Mouse (Mus musculus): ENCODE data around the gene Catsperb. TPM values are rescaled to one million over a fixed set of nuclear protein-coding genes. Genes with fewer than 3 reads are reported as not detected.
"Not testable (repeated sequence)": the region's sequence is repeated elsewhere in the genome, so short reads cannot be mapped to it uniquely, and the experiment has no call there.

The Catsperb gene
- not detected in 2 replicates for polyA plus RNA-seq (2014; fragmentation: Nextera tagmentation; extraction: Ambion mirVana)

DNA sequence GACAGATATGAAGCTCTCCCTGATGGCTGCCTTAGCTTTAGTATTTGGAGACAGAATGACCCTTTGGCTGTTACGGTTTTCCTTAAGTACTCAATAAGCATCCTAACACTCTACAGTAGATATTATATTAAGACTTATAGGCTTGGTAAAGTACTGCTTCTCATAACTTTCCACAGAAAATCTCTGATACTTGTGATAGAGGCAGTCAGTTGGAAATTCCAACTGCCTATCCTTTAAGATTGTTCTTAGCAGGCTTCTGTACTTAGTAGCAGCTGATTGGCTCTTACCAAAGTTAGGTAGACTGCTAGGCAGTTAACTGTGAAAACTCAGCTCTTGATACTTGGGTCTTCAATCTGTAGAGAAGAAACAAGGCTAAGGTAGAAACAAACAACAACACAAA is at the start of gene Catsperb:
Catsperb (plus strand) TSS at position 301 of the 400 bp plus-strand sequence.
- H3K9me3 ChIP-seq (ENCODE audit: control insufficient read depth, low read length); H3K9ac ChIP-seq (ENCODE audit: low read length); ATAC-seq (ENCODE audit: insufficient read depth, low FRiP score, low TSS enrichment); H3K27ac ChIP-seq (ENCODE audit: low read depth, low read length); DNase-seq (ENCODE audit: low spot score); H3K4me2 ChIP-seq (ENCODE audit: low read depth); H3K4me3 ChIP-seq (ENCODE audit: low read depth, low read length); H3K36me3 ChIP-seq (ENCODE audit: control insufficient read depth, insufficient read depth, low read length); H3K27me3 ChIP-seq (ENCODE audit: control insufficient read depth, insufficient read depth, low read length); H3K4me1 ChIP-seq (ENCODE audit: control insufficient read depth, insufficient read depth, low read length): not testable (repeated sequence)
- WGBS = 97% methylated on average over 1 of the region's 1 CpGs

DNA sequence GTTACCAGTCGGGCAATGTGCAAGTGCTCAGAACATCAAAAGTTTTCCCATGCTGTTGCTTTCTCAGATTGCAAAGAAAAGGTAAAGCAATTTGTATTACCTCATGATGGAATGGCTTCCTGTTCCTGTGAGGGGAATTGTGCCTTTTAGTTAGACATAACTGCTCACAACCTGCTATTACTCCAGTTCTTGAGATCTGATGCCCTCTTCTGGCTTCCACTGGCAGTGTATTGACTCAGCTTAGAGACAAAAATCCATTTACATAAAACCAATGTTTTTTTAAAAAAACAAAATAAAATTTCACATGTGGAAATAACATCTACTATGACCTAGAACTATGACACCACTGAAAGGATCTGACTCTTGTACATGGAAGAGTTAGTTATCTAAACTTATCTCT is 43.0 kb upstream of the Catsperb start:
- not testable (repeated sequence) for H3K4me1 ChIP-seq (ENCODE audit: control insufficient read depth, insufficient read depth, low read length); ATAC-seq (ENCODE audit: insufficient read depth, low FRiP score, low TSS enrichment)

DNA sequence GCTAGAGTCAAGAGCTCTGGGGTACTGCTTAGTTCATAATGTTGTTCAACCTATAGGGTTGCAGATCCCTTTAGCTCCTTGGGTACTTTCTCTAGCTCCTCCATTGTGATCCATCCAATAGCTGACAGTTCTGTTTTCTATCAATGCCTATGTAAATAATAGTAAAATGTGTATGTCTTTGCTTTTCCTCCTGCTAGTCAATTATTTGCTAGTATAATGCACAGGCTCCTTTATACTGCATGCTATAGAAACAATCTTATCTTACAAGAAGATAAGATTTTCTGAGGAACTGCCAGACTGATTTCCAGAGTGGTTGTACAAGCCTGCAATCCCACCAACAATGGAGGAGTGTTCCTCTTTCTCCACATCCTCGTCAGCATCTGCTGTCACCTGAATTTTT is 23.0 kb upstream of the Catsperb start:
- not testable (repeated sequence) for H3K9me3 ChIP-seq (ENCODE audit: control insufficient read depth, low read length)

More for the DNA sequence above, 43.0 kb upstream of the Catsperb start:
- 94% methylated on average over 1 of the region's 1 CpGs for WGBS
- not testable (repeated sequence) for H3K9ac ChIP-seq (ENCODE audit: low read length); H3K27ac ChIP-seq (ENCODE audit: low read depth, low read length); H3K4me3 ChIP-seq (ENCODE audit: low read depth, low read length); H3K36me3 ChIP-seq (ENCODE audit: control insufficient read depth, insufficient read depth, low read length); H3K4me2 ChIP-seq (ENCODE audit: low read depth); H3K9me3 ChIP-seq (ENCODE audit: control insufficient read depth, low read length); H3K27me3 ChIP-seq (ENCODE audit: control insufficient read depth, insufficient read depth, low read length); DNase-seq (ENCODE audit: low spot score)

DNA sequence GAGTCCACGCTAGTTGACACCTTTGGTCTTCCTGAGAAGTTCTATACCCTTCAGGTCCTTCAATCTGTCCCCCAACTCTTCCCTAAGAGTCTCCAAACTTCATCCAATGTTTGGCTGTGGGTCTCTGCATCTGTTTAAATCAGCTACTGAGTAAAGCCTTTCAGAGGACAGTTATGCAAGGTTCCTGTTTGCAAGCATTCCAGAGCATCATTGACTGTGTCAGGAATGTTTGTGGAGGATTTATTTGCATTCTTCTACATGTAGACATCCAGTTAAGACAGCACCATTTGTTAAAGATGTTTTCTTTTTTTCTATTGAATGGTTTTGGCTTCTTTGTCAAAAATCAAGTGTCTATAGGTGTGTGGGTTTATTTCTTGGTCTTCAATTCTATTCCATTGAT is 21.7 kb downstream of the Catsperb start:
- ATAC-seq (ENCODE audit: insufficient read depth, low FRiP score, low TSS enrichment) = no peak
- no peaks in the 10 kb centered on the region for H3K27me3 ChIP-seq (ENCODE audit: control insufficient read depth, insufficient read depth, low read length)
- H3K9me3 ChIP-seq (ENCODE audit: control insufficient read depth, low read length) = no peaks in the 10 kb centered on the region
- H3K9ac ChIP-seq (ENCODE audit: low read length) = no peak overlapping the region
- H3K4me3 ChIP-seq (ENCODE audit: low read depth, low read length) = no peak overlapping the region
- no peak overlapping the region for H3K27ac ChIP-seq (ENCODE audit: low read depth, low read length)
- H3K4me2 ChIP-seq (ENCODE audit: low read depth) = no peak overlapping the region
- WGBS = 93% methylated on average over 1 of the region's 1 CpGs
- no peak for DNase-seq (ENCODE audit: low spot score)
- H3K4me1 ChIP-seq (ENCODE audit: control insufficient read depth, insufficient read depth, low read length) = no peaks in the 10 kb centered on the region
- H3K36me3 ChIP-seq (ENCODE audit: control insufficient read depth, insufficient read depth, low read length) = no peaks in the 10 kb centered on the region

More for the DNA sequence above, 23.0 kb upstream of the Catsperb start:
- H3K27me3 ChIP-seq (ENCODE audit: control insufficient read depth, insufficient read depth, low read length); H3K36me3 ChIP-seq (ENCODE audit: control insufficient read depth, insufficient read depth, low read length); H3K9ac ChIP-seq (ENCODE audit: low read length); H3K4me2 ChIP-seq (ENCODE audit: low read depth); H3K4me3 ChIP-seq (ENCODE audit: low read depth, low read length); ATAC-seq (ENCODE audit: insufficient read depth, low FRiP score, low TSS enrichment); H3K4me1 ChIP-seq (ENCODE audit: control insufficient read depth, insufficient read depth, low read length); H3K27ac ChIP-seq (ENCODE audit: low read depth, low read length); DNase-seq (ENCODE audit: low spot score): not testable (repeated sequence)
- no CpG with 5 or more reads among the region's 1 CpGs for WGBS

DNA sequence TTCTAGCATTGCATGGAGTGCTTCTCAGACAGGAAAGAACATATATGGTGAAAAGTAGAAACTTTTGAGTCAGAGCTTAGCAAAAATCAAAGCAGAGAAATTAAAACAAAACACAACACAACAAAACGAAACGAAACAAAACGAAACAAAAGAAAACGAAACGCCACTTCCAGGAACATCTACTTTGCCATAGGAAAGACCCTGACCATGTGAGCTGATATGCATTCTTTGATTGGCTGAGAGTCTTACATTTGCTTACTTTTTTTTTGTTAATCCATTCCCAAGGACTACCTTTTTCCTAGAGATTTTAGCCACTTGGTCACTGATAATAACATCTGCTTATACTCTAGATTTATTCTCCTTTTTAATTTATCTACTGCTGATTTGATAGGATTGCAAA is 57.6 kb downstream of the Catsperb start:
- no peaks in the 10 kb centered on the region for H3K36me3 ChIP-seq (ENCODE audit: control insufficient read depth, insufficient read depth, low read length)
- no peaks in the 10 kb centered on the region for H3K9me3 ChIP-seq (ENCODE audit: control insufficient read depth, low read length)
- H3K9ac ChIP-seq (ENCODE audit: low read length) = no peak overlapping the region
- H3K4me2 ChIP-seq (ENCODE audit: low read depth) = no peak overlapping the region
- DNase-seq (ENCODE audit: low spot score) (no peak), ATAC-seq (ENCODE audit: insufficient read depth, low FRiP score, low TSS enrichment) (no peak)
- H3K27me3 ChIP-seq (ENCODE audit: control insufficient read depth, insufficient read depth, low read length) = no peaks in the 10 kb centered on the region
- no peaks in the 10 kb centered on the region for H3K4me1 ChIP-seq (ENCODE audit: control insufficient read depth, insufficient read depth, low read length)
- no peak overlapping the region for H3K27ac ChIP-seq (ENCODE audit: low read depth, low read length)
- 92% methylated on average over 5 of the region's 5 CpGs for WGBS
- H3K4me3 ChIP-seq (ENCODE audit: low read depth, low read length) = no peak overlapping the region

DNA sequence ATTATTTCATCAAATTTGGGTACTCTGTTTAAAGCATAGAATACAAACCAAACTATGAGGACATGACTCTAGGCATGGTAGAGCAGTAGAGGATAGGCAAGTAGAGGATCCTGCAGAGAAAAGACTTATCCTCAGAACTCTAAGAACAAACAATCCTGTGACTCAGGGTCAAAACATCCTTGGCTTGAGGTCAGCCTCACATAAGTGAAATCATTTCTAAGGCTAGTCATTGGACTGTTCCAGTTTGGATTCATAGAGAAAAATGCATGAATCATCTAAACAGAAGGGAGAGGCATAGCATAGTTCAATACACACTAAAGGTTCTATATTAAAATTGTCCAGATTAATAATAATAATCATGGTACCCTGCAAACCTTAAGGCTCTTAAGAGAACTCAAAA is 79.1 kb downstream of the Catsperb start:
- Histone ChIP-seq H3K9me3 (ENCODE audit: control insufficient read depth, low read length) (no peaks in the 10 kb centered on the region), H3K4me1 (ENCODE audit: control insufficient read depth, insufficient read depth, low read length) (no peaks in the 10 kb centered on the region), H3K27ac (ENCODE audit: low read depth, low read length) (no peak overlapping the region), H3K9ac (ENCODE audit: low read length) (no peak overlapping the region), H3K4me2 (ENCODE audit: low read depth) (no peak overlapping the region), H3K27me3 (ENCODE audit: control insufficient read depth, insufficient read depth, low read length) (no peaks in the 10 kb centered on the region), H3K4me3 (ENCODE audit: low read depth, low read length) (no peak overlapping the region), H3K36me3 (ENCODE audit: control insufficient read depth, insufficient read depth, low read length) (no peaks in the 10 kb centered on the region)
- no peak for DNase-seq (ENCODE audit: low spot score)
- ATAC-seq (ENCODE audit: insufficient read depth, low FRiP score, low TSS enrichment) = no peak

DNA sequence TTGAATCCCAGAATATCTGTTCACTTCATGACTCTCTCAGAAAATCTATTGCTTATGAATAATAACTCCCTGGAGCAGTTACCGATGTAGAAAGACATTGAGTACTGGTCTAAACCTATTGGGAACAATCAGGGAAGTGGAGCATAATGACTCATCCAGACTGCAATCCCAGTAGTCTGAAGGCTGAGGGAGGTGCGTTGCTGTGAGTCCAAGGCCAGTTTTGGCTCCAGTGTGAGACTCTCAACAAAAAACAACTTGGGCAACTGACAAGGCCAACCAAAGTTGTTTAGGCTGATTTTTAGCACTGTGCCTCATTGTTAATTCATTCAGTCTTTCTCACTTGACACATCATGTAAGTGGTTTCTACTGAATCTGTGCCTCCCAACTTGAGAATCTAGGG is 106.9 kb downstream of the Catsperb start:
- not testable (repeated sequence) for H3K9ac ChIP-seq (ENCODE audit: low read length); H3K27ac ChIP-seq (ENCODE audit: low read depth, low read length); DNase-seq (ENCODE audit: low spot score); H3K36me3 ChIP-seq (ENCODE audit: control insufficient read depth, insufficient read depth, low read length); H3K9me3 ChIP-seq (ENCODE audit: control insufficient read depth, low read length); H3K4me3 ChIP-seq (ENCODE audit: low read depth, low read length); ATAC-seq (ENCODE audit: insufficient read depth, low FRiP score, low TSS enrichment); H3K4me1 ChIP-seq (ENCODE audit: control insufficient read depth, insufficient read depth, low read length); H3K27me3 ChIP-seq (ENCODE audit: control insufficient read depth, insufficient read depth, low read length); H3K4me2 ChIP-seq (ENCODE audit: low read depth)
- WGBS = 78% methylated on average over 2 of the region's 2 CpGs

DNA sequence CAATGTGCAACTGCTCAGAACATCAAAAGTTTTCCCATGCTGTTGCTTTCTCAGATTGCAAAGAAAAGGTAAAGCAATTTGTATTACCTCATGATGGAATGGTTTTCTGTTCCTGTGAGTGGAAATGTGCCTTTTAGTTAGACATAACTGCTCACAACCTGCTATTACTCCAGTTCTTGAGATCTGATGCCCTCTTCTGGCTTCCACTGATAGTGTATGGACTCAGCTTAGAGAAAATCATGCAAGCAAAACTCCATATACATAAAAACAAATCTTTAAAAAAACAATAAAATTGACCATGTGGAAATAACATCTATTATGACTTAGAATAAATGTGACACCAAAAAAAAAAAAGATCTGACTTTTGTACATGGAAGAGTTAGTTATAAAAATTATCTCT is 202.2 kb downstream of the Catsperb start:
- not testable (repeated sequence) for H3K9me3 ChIP-seq (ENCODE audit: control insufficient read depth, low read length); DNase-seq (ENCODE audit: low spot score); H3K4me2 ChIP-seq (ENCODE audit: low read depth); H3K9ac ChIP-seq (ENCODE audit: low read length); H3K4me1 ChIP-seq (ENCODE audit: control insufficient read depth, insufficient read depth, low read length); H3K27ac ChIP-seq (ENCODE audit: low read depth, low read length); H3K4me3 ChIP-seq (ENCODE audit: low read depth, low read length); H3K36me3 ChIP-seq (ENCODE audit: control insufficient read depth, insufficient read depth, low read length); ATAC-seq (ENCODE audit: insufficient read depth, low FRiP score, low TSS enrichment); H3K27me3 ChIP-seq (ENCODE audit: control insufficient read depth, insufficient read depth, low read length)

DNA sequence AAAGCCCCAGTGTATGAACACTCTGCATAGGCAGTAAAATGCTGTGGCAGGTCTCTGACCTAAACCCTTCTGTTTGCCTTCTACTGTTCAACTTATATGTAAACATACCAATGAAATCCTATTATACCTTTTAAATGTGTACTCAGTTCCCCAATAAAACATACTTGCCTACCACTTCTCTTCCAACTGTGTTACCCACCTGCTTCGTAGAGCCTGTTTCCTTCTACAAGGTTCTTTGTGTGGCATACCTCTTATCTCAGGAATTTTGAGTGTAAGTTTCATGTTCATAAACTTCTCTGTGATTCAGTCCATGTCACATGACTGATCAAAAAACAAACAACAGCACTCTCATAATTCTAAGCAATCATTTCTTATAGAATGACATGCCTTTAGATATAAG is 228.7 kb downstream of the Catsperb start:
- Histone ChIP-seq H3K27me3 (ENCODE audit: control insufficient read depth, insufficient read depth, low read length) (no peaks in the 10 kb centered on the region), H3K36me3 (ENCODE audit: control insufficient read depth, insufficient read depth, low read length) (no peaks in the 10 kb centered on the region), H3K9me3 (ENCODE audit: control insufficient read depth, low read length) (no peaks in the 10 kb centered on the region), H3K4me2 (ENCODE audit: low read depth) (no peak overlapping the region), H3K4me1 (ENCODE audit: control insufficient read depth, insufficient read depth, low read length) (no peaks in the 10 kb centered on the region), H3K9ac (ENCODE audit: low read length) (no peak overlapping the region), H3K4me3 (ENCODE audit: low read depth, low read length) (no peak overlapping the region), H3K27ac (ENCODE audit: low read depth, low read length) (no peak overlapping the region)
- ATAC-seq (ENCODE audit: insufficient read depth, low FRiP score, low TSS enrichment) (no peak), DNase-seq (ENCODE audit: low spot score) (no peak)
- 91% methylated on average over 1 of the region's 1 CpGs for WGBS

All from neural tube, embryonic 11.5 days (tissue).